Mouse (Mus musculus) bone marrow, adult 2 months (tissue): ENCODE results near the gene Sytl5.

ENCODE experiments used
- CTCF ChIP-seq: fragments of 200-500 bp; IDR thresholded peaks from 2 replicates; pipeline ENCODE4 v1.5.1; 2011; ENCODE audit warnings: low read length, control low read depth; ENCODE audit not compliant: control insufficient read depth, insufficient read depth
- POLR2A ChIP-seq: fragments of 200-500 bp; IDR thresholded peaks from 2 replicates; pipeline ENCODE4 v1.6.1; 2011; ENCODE audit warnings: low read depth, mild to moderate bottlenecking, control low read depth, low read length, borderline replicate concordance; ENCODE audit not compliant: control insufficient read depth

GRCm38 (mm10) chrX:9846628-9847027 lies 38.8 kb upstream of the Sytl5 start, which contains the start of gene Hypm:
- TF ChIP-seq CTCF (no peak), POLR2A (no peak)
